Mouse (Mus musculus): ENCODE data around the gene Pcsk5.

DNA sequence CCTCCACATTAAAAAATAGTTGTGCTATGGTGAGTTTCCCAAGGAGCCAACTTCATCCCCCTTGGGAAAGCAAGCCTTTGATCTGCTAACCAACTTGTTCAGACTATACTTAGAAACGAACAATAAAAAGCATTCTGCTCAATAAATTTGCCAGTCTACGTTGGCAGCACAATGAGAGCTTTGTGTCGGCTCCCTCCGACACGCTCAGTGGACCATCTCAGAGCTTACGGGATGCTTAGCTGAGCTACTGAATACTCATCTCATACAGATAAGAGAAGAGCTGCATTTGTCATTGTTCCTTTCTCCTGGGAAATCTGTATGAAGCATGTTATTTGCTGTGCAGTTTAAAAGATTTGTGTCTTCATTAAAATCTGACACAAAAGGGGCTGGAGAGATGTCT lies 451.0 kb downstream of the Pcsk5 start:
- TF ChIP-seq CTCF (IDR thresholded peaks at IDR 0.05; ENCODE audit: extremely low read depth, insufficient read depth, insufficient read length, insufficient replicate concordance) (no peak), POLR2A (IDR thresholded peaks at IDR 0.05; ENCODE audit: low read depth, low read length) (no peak)
